Mouse (Mus musculus) embryonic fibroblast, embryonic 13.5 days (primary cell): ENCODE measurements around the gene Ric3.

Experiments
- CTCF ChIP-seq: IDR thresholded peaks from 2 replicates; pipeline ENCODE4 v1.5.1; 2011; ENCODE audit warnings: mild to moderate bottlenecking, control low read depth, low read length, moderate library complexity, borderline replicate concordance; ENCODE audit not compliant: insufficient read depth
- POLR2A ChIP-seq: IDR thresholded peaks from 2 replicates; pipeline ENCODE4 v1.6.1; 2011; ENCODE audit warnings: low read depth, mild to moderate bottlenecking, control low read depth, low read length, moderate library complexity

DNA sequence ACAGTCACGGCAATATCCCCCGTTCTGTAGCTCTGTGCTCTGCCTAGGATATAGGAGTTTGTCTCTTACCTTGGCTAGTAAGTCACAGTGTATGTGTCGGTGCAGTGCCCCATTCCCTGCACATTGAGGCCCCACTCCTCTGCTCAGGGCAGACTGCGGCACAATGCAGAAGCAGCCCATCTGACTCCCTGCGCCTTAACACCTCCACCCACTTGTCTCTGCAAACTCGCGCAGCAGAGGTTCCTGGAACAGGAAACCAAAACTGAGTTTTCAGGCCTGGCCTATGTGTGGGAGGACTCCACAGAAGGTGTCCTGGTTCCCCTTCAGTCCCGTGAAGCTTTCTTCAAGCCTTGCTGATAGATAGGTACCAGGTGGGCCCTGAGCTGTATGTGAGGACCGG lies 91.9 kb downstream of the Ric3 start:
- TF ChIP-seq CTCF = no peak
- TF ChIP-seq POLR2A = no peak
